Mouse (Mus musculus) frontal cortex, postnatal 25 days (tissue): ENCODE data around the gene Lce1e.
"Not testable (repeated sequence)": the region's sequence is repeated elsewhere in the genome, so short reads cannot be mapped to it uniquely, and the experiment has no call there.

Experiments used
- DNase-seq, 2 experiments: peaks; one replicate each; pipeline ENCODE4 v3.0.0; 2022; ENCODE audit warnings: low spot score in 2 of 2

The Lce1e gene

GRCm38 (mm10) chr3:92708974-92709373 is at the start of gene Lce1e:
TSS of gene Lce1e (minus strand) at chr3:92709074.
- DNase-seq, result no peak

GRCm38 (mm10) chr3:92753197-92753596 is 44.3 kb upstream of the Lce1e start:
- no peak for DNase-seq

DNA sequence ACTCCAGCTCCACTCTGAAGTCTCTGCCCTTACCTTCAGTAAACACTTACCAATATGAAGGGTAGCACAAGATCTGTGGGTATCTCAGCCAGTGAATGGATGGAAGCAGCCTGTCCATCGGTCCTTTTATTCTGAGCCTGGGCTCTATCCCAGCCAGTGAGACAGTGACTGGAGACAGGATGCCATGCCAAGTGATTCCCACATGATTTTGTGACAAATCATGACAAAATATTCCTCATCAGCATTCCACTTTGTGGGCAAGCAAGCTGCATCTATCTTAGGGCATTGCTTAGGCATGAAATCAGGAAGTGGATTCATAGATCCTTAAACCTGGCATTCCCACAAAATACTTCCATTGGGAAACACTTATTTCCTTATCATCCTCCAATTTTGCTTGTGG is 43.4 kb upstream of the Lce1e start, which contains the start of gene Lce1g:
Lce1g (minus strand) TSS at position 101 of the 400 bp plus-strand sequence.
- DNase-seq, result no peak

- DNase-seq, result no peak
Measured at GRCm38 (mm10) chr3:92738996-92739395, 30.1 kb upstream of the Lce1e start, which contains the start of gene Gm38119. TSS of gene Gm38119 (minus strand) at chr3:92739096.

GRCm38 (mm10) chr3:92722631-92723030 is 13.8 kb upstream of the Lce1e start:
- DNase-seq, result no peak

DNA sequence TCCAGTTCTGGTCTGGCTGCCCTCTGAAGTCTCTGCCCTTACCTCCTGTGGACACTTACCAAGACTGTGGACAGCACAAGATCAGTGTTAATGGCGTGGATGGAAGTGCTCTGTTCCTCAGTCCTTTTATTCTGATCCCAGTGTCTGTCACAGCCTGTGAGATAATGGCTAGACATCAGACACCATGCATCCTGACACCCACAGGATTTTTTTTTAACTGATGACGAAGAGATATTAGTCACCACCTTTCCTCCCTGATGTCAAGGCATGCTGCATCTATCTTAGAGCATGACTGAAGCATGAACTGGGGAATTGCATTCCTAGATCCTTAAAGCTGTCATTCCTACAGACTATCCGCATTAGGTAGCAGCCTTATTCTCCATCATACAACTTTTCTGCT is 11.4 kb upstream of the Lce1e start, which contains the start of gene Lce1f:
Lce1f (minus strand) TSS at position 101 of the 400 bp plus-strand sequence.
- no peak for DNase-seq

GRCm38 (mm10) chr3:92715122-92715521 is 6.2 kb upstream of the Lce1e start:
- no peak for DNase-seq

DNA sequence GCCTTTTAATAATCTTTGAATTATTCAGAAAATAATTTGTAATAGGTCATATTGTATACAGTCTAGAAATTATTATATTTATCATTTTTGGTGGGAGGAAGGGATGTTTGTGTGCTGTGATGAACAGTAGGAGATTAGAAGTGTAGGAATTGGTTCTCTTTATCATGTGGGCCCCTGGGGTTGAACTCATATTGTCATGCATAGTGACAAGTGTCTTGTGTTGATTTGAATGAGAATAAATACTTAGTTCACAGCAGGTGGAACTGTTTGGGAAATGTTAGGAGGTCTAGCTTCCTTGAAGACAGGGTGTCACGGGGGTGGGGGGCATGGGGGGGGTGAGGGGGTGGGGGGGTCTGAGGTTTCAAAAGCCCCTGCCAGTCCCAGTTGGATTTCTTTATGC is 14.3 kb downstream of the Lce1e start:
- DNase-seq, result no peak

DNA sequence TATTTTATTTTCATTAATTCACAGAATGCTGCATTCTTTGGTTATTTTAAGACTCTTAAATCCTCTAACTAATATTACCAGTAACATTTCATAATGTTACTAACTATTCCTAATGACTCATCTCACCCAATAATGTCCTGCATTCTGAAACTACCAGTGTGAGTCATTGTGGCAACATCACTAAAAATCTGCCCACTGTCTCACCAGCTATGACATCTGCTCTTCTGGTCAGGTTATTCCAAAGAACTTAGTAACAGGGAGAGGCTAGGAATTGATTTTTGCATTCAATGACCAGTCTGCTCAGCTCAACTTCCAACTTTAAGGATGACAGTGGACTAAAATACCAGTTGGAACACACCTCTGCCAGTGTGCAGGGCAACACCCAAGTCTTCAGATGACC is 17.2 kb downstream of the Lce1e start:
- no peak for DNase-seq

DNA sequence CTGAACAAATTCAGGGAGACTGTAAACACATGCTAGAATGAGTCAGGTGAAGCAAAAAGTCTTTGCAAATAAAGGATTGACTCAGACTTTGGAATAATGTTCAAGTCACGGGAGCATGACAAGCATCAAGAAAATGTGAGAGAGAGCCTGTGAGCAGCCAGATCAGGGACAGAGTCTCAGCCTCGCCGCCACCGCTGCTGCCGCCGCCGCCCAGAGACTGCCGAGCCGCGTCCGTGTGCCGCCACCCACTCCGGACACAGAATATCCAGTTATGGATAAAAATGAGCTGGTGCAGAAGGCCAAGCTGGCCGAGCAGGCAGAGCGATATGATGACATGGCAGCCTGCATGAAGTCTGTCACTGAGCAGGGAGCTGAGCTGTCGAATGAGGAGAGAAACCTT is 19.7 kb downstream of the Lce1e start:
- not testable (repeated sequence) for DNase-seq

- DNase-seq, result no peak
Measured at GRCm38 (mm10) chr3:92687110-92687509, 21.8 kb downstream of the Lce1e start, which contains the start of gene Lce1d. TSS of gene Lce1d (minus strand) at chr3:92687210.

GRCm38 (mm10) chr3:92678947-92679346 is 29.9 kb downstream of the Lce1e start, which contains the start of gene Lce1c:
TSS of gene Lce1c (plus strand) at chr3:92679247.
- no peak for DNase-seq

DNA sequence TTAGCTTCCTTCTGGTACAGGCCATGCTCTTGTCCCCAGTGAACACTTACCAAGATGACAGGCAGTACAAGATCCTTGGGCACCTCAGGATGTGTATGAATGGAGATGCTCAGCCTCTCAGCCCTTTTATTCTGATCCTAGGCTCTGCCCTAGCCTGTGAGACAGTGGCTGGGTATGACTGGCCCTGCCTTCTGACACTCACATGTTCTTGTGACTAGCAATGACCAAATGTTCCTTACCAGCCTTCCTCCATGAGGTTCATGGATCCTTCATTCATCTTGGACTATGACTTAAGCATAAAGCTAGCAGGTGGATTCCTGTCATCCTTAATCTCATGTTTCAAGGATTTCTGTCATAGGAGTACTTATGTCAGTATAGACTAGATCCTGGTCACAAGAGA is 38.7 kb downstream of the Lce1e start, which contains the start of gene Lce1a2:
Lce1a2 (minus strand) TSS at position 101 of the 400 bp plus-strand sequence.
- no peak for DNase-seq
